Mouse (Mus musculus) stomach, embryonic 16.5 days (tissue): Measurements from ENCODE around the gene Cgrrf1. TPM values are rescaled to one million over a fixed set of nuclear protein-coding genes. Genes with fewer than 3 reads are reported as not detected.
"Not testable (repeated sequence)": the region's sequence is repeated elsewhere in the genome, so short reads cannot be mapped to it uniquely, and the experiment has no call there.

Source experiments
- ATAC-seq: fragments of 200-750 bp; cut with Nextera tagmentation; 2 replicates; pipeline ENCODE4 v1.8.0; 2017; ENCODE audit warnings: moderate number of reproducible peaks, moderate TSS enrichment; ENCODE audit not compliant: insufficient read depth, low FRiP score
- H3K27ac ChIP-seq: fragments of 300-500 bp; sonication (generic); 2 replicates; pipeline ENCODE4 v1.5.1; 2014; ENCODE audit warnings: low read length
- H3K27me3 ChIP-seq: fragments of 300-500 bp; sonication (generic); 2 replicates; pipeline ENCODE4 v1.6.1; 2014; ENCODE audit warnings: low read length, control low read depth, mixed read lengths; ENCODE audit not compliant: control insufficient read depth, insufficient read depth
- H3K36me3 ChIP-seq: fragments of 300-500 bp; sonication (generic); 2 replicates; pipeline ENCODE4 v1.6.1; 2014; ENCODE audit warnings: low read length; ENCODE audit not compliant: control insufficient read depth, insufficient read depth
- H3K4me1 ChIP-seq: fragments of 300-500 bp; sonication (generic); 2 replicates; pipeline ENCODE4 v1.6.1; 2014; ENCODE audit warnings: low read length, control low read depth, mixed read lengths; ENCODE audit not compliant: control insufficient read depth, insufficient read depth
- H3K4me2 ChIP-seq: fragments of 300-500 bp; sonication (generic); 2 replicates; pipeline ENCODE4 v1.6.1; 2014; ENCODE audit warnings: low read depth, low read length, mixed read lengths
- H3K4me3 ChIP-seq: fragments of 300-500 bp; sonication (generic); replicated peaks from 2 replicates; pipeline ENCODE4 v1.5.1; 2014; ENCODE audit warnings: mild to moderate bottlenecking, low read length
- H3K9ac ChIP-seq: fragments of 300-500 bp; sonication (generic); 2 replicates; pipeline ENCODE4 v1.6.1; 2014; ENCODE audit warnings: low read length
- H3K9me3 ChIP-seq: fragments of 300-500 bp; sonication (generic); replicated peaks from 2 replicates; pipeline ENCODE4 v1.6.1; 2016; ENCODE audit warnings: low read length, control low read depth; ENCODE audit not compliant: control insufficient read depth
- WGBS: fragments of 180-500 bp; shearing (Covaris S2); extraction: QIAGEN DNeasy Blood & Tissue Kit; methylation state at CpG from one replicate; pipeline ENCODE4 v1.1.7; 2014; 5-methylcytosine and 5-hydroxymethylcytosine counted together
- polyA plus RNA-seq: library from polyadenylated mRNA; unstranded; fragments of >200 nt; fragmentation: Nextera tagmentation; extraction: Ambion mirVana; gene quantifications from 2 replicates; pipeline ENCODE4 v1.2.1, GENCODE M21; 2015

Cgrrf1 gene
- polyA plus RNA-seq, 1 experiment from 2014 or later = 25.0 TPM

DNA sequence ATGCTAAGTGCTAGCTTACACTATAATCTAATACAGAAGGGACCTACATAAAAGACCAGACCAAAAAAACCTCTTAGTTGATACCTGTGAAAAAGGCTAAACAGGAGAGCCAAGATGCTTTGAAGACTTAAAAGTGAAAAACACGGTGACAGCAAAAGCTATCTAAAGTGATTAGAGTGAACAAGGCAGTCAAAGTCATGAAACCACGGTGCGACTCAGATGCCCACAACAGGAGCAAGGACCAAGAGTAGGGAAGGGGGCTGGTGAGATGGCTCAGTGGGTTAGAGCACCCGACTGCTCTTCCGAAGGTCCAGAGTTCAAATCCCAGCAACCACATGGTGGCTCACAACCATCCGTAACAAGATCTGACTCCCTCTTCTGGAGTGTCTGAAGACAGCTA, 12.0 kb upstream of the Cgrrf1 start:
- not testable (repeated sequence) for H3K9ac ChIP-seq, H3K4me3 ChIP-seq, H3K27me3 ChIP-seq, H3K4me1 ChIP-seq, H3K9me3 ChIP-seq, ATAC-seq, H3K4me2 ChIP-seq, H3K27ac ChIP-seq, H3K36me3 ChIP-seq
- 85% methylated on average over 5 of the region's 6 CpGs for WGBS

DNA sequence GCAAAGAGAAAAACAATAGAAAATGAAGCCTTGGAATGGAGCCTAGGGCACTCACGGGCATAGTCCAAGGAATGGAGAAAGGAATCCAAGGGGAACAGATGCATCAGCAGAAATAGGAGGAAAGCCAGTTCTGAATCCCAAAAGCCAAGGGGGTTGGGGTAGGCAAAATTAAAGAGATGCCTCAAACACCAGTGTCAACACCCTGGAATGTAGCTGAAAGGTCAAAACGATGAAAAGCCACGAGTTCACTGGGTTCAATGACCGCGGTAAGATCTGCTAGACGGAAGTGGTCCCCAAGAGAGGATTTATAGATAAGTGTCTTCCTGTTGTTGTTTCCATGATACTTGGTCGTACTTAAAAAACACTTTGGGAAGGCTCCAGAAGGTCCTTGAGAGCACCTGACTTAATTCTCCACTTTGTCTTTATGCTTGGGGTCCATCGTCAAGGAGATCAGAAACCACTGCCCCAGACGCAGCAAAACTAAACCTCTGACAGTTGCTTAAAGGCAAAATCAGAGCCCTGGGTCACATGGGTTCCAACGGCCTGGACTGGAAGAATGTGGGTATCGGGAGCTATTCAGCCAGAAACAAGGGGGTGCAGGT, 10.6 kb upstream of the Cgrrf1 start:
- H3K27ac ChIP-seq = peak overlapping the region; percentile 92
- H3K27me3 ChIP-seq = no peaks in the 10 kb centered on the region
- H3K9ac ChIP-seq = peak overlapping the region; percentile 94
- 0% methylated on average over 11 of the region's 11 CpGs for WGBS
- H3K9me3 ChIP-seq = no peaks in the 10 kb centered on the region
- no peaks in the 10 kb centered on the region for H3K36me3 ChIP-seq
- H3K4me1 ChIP-seq = peaks cover 5% of the 10 kb centered on the region
- peak overlapping the region; percentile 96 for H3K4me3 ChIP-seq
- H3K4me2 ChIP-seq = peak overlapping the region; percentile 65
- ATAC-seq = no peak

DNA sequence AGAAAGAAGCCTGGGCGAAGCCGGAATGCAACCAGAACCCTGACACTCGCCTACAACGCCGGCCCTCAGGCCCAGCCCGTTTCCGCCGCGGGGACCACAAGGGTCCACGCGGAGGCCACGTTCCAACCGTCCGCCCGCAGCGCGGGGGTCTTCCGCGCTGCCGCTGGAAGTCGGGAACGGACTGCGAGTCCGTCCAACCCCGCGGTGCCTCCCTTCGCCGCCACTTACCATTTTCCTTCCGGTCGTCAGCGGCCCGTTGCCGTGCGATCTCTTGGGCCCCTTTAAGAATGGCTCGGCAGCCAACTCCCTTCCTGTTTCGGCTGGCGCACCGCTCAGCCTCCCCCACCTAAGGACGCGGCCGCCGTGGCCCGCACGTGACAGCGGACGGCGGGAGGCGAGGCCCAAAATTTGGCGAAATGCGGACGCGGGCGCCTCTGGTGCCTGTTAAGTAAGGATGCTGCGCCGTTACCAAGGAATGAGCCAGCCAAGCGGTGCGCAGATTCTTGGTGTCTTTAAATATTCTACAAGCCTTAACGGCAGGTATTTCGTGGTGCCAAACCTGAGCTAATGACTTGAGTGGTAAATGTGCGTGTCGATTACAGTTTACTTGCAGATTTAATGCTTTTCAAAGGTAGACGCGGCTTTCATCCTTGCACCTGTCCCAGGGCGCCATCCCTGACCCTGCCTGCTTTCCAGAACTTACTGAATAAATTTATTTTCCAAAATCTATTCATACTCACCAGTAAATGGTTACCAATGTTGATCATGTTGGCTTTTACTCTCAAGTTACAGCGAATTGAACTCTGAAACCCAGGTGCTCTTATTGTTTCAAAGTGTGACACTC, 9.8 kb upstream of the Cgrrf1 start, which contains the start of gene Gmfb:
Gmfb (minus strand) TSS at position 370 of the 844 bp plus-strand sequence.
- Histone ChIP-seq H3K4me3 (peak within 1 kb of the TSS; percentile 96), H3K27me3 (no peaks in the 10 kb centered on the region), H3K4me2 (peak within 1 kb of the TSS; percentile 65), H3K9ac (peak within 1 kb of the TSS; percentile 94), H3K36me3 (no peaks in the 10 kb centered on the region), H3K4me1 (peaks cover 5% of the 10 kb centered on the region), H3K27ac (peak within 1 kb of the TSS; percentile 92), H3K9me3 (no peaks in the 10 kb centered on the region)
- WGBS = under 1% methylated on average over 65 of the region's 65 CpGs
- peak; percentile 96 for ATAC-seq

DNA sequence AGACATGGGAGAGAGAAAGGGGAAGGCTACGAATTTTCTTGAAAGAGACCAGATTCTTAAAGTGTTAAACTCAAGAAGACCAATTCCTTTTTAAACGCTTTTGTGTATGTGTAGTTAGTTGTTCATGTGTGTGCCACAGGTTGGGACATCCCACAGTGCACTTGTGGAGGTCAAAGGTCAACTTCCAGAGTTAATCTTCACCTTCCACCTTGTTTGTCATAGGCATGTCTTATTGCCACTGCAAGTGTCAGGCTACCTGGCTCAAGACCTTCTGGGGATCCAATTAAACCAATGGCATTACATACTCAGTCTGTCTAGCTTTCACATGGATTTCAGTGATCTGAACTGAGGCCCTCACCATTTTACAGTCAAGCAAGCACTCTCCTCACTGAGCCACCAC, 7.9 kb upstream of the Cgrrf1 start:
- Histone ChIP-seq H3K4me3 (no peak overlapping the region), H3K27me3 (no peaks in the 10 kb centered on the region), H3K4me1 (peaks cover 5% of the 10 kb centered on the region), H3K4me2 (no peak overlapping the region), H3K9me3 (no peaks in the 10 kb centered on the region), H3K9ac (no peak overlapping the region), H3K27ac (no peak overlapping the region), H3K36me3 (no peaks in the 10 kb centered on the region)
- no peak for ATAC-seq
- WGBS = 71% methylated on average over 2 of the region's 2 CpGs

DNA sequence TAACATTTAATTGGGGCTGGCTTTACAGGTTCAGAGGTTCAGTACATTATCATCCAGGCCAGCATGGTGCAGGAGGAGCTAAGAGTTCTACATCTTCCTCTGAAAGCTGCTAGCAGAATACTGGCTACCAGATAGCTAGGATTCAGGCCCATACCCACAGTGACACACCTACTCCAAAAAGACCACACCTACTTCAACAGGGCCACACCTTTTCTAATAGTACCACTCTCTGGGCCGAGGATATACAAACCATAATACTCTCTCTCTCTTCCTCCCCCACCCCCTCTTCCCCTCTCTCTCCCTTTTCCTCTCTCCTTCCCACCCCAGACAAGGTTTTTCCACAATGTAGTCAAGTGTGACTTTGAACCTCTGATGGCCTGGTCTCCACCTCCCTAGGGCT, 4.5 kb upstream of the Cgrrf1 start:
- no peaks in the 10 kb centered on the region for H3K36me3 ChIP-seq
- ATAC-seq = no peak
- peaks cover 3% of the 10 kb centered on the region for H3K4me1 ChIP-seq
- no peak overlapping the region for H3K4me3 ChIP-seq
- no peak overlapping the region for H3K27ac ChIP-seq
- 48% methylated on average over 1 of the region's 1 CpGs for WGBS
- no peaks in the 10 kb centered on the region for H3K27me3 ChIP-seq
- H3K4me2 ChIP-seq = no peak overlapping the region
- H3K9me3 ChIP-seq = no peaks in the 10 kb centered on the region
- H3K9ac ChIP-seq = no peak overlapping the region

DNA sequence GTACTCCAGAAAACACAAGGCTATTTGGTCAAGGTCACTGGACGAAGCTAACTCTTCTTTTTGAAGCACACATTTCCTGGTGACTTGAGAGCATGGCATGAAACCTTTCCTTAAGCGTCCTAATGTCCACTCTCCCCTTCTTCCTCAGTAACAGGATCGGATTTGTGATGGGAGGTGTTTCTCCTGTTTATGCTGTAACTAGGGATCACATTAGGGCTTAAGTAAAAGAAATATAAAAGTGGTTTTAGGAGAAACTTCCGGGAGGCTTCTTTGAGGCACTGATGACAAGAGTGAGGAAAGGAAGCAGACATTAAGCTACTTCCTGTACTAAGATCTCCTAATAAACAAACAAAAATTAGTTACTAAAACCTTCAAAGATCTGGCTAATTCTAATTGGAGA, 630 bp upstream of the Cgrrf1 start:
- peak overlapping the region; percentile 82 for H3K4me2 ChIP-seq
- peak overlapping the region; percentile 85 for H3K4me3 ChIP-seq
- ATAC-seq = no peak
- no peaks in the 10 kb centered on the region for H3K36me3 ChIP-seq
- H3K9ac ChIP-seq = peak overlapping the region; percentile 88
- no peaks in the 10 kb centered on the region for H3K9me3 ChIP-seq
- peaks cover 6% of the 10 kb centered on the region for H3K4me1 ChIP-seq
- WGBS = 3% methylated on average over 4 of the region's 4 CpGs
- peak overlapping the region; percentile 71 for H3K27ac ChIP-seq
- no peaks in the 10 kb centered on the region for H3K27me3 ChIP-seq

DNA sequence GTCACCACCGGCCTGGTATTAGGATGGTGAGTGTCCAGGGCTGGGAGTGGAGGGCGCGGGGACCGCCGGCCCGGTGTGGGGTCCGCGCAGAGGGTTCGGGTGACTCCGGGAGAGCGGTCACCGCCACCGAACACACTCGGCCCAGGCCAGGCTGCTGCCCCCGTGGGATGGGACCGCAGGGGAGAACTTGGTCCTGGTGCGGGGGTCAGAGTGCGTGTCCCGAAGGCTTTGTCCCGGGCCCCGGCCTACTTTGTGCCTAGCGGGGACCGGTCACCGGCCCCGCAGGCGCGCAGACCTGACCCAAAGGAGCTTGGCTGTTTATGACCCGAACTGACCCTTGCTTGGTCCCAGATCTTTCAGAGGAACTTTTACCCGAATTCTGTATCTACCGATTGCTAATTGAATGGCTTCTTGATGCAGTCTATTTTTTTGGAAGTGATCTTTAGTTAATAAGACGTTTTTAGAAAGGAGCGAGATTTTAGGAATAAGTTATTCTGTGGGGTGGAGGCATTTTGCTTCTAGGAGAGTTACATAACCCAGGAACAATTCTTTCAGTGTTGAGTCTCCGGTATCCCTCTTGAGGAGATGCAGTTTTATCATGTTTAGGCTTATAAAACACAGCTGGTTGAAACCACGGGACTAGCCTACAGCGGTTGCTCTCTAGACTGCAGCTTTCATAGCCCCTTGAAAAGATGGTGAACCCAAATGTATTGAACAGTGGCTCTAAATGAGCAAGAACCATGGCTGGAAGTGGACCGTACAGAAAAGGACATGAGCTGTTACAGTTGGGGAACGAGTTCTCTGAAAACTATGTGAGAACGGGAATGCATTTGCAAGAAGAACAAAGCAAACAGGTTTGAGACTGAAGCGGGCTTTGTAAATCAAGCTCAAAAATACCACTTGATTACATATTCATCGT, 688 bp downstream of the Cgrrf1 start:
- Histone ChIP-seq H3K27ac (peak overlapping the region; percentile 71; the same call in 1 of the 2 replicates), H3K9ac (peak overlapping the region; percentile 88), H3K4me3 (peak overlapping the region; percentile 85), H3K9me3 (no peaks in the 10 kb centered on the region), H3K27me3 (no peaks in the 10 kb centered on the region), H3K4me2 (peak overlapping the region; percentile 82), H3K4me1 (peaks cover 6% of the 10 kb centered on the region), H3K36me3 (no peaks in the 10 kb centered on the region)
- WGBS = 7% methylated on average over 40 of the region's 40 CpGs
- ATAC-seq = no peak

DNA sequence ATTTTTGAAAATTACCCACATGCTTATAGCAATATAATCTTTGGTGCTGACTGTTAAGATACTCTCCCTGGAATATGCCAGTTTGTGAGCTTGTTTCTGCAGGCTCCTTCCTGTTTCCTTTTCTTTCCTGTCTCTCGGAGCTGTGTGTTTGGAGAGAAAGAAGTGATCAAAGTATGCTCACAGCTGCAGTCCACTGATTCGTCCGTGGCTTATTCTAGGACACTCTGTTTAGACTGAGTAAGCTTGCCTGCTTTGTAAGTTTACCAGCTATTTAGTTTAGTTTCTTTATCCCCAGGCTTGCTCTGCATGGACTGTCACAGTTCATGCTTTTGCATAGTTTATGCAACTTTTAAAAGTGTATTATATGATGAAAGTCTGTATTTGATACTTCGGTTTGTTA, 7.4 kb downstream of the Cgrrf1 start:
- H3K36me3 ChIP-seq = no peaks in the 10 kb centered on the region
- no peaks in the 10 kb centered on the region for H3K27me3 ChIP-seq
- no peak overlapping the region for H3K4me2 ChIP-seq
- no peak overlapping the region for H3K27ac ChIP-seq
- 36% methylated on average over 4 of the region's 4 CpGs for WGBS
- no peak for ATAC-seq
- no peaks in the 10 kb centered on the region for H3K4me1 ChIP-seq
- H3K9ac ChIP-seq = no peak overlapping the region
- H3K4me3 ChIP-seq = no peak overlapping the region
- H3K9me3 ChIP-seq = no peaks in the 10 kb centered on the region
